Mouse (Mus musculus) hindbrain, embryonic 13.5 days (tissue): Measurements from ENCODE around the gene Spag5. TPM values are rescaled to one million over a fixed set of nuclear protein-coding genes. Genes with fewer than 3 reads are reported as not detected.

Source experiments
- ATAC-seq: fragments of 200-750 bp; cut with Nextera tagmentation; 2 replicates; pipeline ENCODE4 v1.8.0; 2017; ENCODE audit warnings: moderate TSS enrichment; ENCODE audit not compliant: low FRiP score
- H3K27ac ChIP-seq: fragments of 300-500 bp; sonication (generic); 2 replicates; pipeline ENCODE4 v1.5.1; 2015; ENCODE audit warnings: inconsistent platforms, mild to moderate bottlenecking, moderate library complexity
- H3K27me3 ChIP-seq: fragments of 300-500 bp; sonication (generic); 2 replicates; pipeline ENCODE4 v1.6.1; 2015; ENCODE audit warnings: mild to moderate bottlenecking, inconsistent platforms
- H3K36me3 ChIP-seq: fragments of 300-500 bp; sonication (generic); 2 replicates; pipeline ENCODE4 v1.6.1; 2015; ENCODE audit warnings: mild to moderate bottlenecking, inconsistent platforms
- H3K4me1 ChIP-seq: fragments of 300-500 bp; sonication (generic); replicated peaks from 2 replicates; pipeline ENCODE4 v1.6.1; 2015; ENCODE audit warnings: inconsistent platforms
- H3K4me2 ChIP-seq: fragments of 300-500 bp; sonication (generic); 2 replicates; pipeline ENCODE4 v1.6.1; 2015; ENCODE audit warnings: inconsistent platforms, mild to moderate bottlenecking, moderate library complexity
- H3K4me3 ChIP-seq: fragments of 300-500 bp; sonication (generic); 2 replicates; pipeline ENCODE4 v1.5.1; 2015; ENCODE audit warnings: mild to moderate bottlenecking, inconsistent platforms
- H3K9ac ChIP-seq: fragments of 300-500 bp; sonication (generic); 2 replicates; pipeline ENCODE4 v1.6.1; 2015; ENCODE audit warnings: mild to moderate bottlenecking, inconsistent platforms
- H3K9me3 ChIP-seq: fragments of 300-500 bp; sonication (generic); 2 replicates; pipeline ENCODE4 v1.6.1; 2016; ENCODE audit warnings: inconsistent platforms
- WGBS: fragments of 180-500 bp; shearing (Covaris S2); methylation state at CpG from one replicate; pipeline ENCODE4 v1.1.7; 2015; 5-methylcytosine and 5-hydroxymethylcytosine counted together
- polyA plus RNA-seq: library from polyadenylated mRNA; unstranded; fragments of >200 nt; fragmentation: Nextera tagmentation; extraction: Ambion mirVana; gene quantifications from 2 replicates; pipeline ENCODE4 v1.2.1, GENCODE M21; 2015

The Spag5 gene
- polyA plus RNA-seq, 1 experiment from 2014 or later, result 9.9 TPM

DNA sequence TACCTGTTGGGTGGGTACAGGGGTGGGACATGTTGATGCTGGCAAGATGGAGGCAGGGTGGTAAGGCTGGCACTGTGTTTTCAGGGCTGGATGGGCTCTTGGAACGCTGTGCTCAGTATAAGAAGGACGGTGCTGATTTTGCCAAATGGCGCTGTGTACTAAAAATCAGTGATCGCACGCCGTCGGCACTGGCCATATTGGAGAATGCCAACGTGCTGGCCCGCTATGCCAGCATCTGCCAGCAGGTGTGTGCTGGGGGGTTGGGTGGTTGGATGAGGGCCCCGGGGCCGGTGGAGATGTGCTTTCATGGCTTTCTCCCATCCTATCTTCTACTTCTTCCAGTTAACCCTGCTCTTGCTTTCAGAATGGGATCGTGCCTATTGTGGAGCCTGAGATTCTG is 23.6 kb downstream of the Spag5 start:
- Histone ChIP-seq H3K9ac (no peak overlapping the region), H3K4me2 (peak overlapping the region; percentile 31), H3K9me3 (no peaks in the 10 kb centered on the region), H3K27ac (peak overlapping the region; percentile 73; the same call in 1 of the 2 replicates), H3K36me3 (0 out of 2 replicates have a peak, but pooled peaks cover 3% of the 10 kb centered on the region), H3K4me1 (peaks cover 34% of the 10 kb centered on the region), H3K4me3 (peak overlapping the region; percentile 20), H3K27me3 (no peaks in the 10 kb centered on the region)
- no peak for ATAC-seq
- WGBS, result 91% methylated on average over 12 of the region's 12 CpGs

DNA sequence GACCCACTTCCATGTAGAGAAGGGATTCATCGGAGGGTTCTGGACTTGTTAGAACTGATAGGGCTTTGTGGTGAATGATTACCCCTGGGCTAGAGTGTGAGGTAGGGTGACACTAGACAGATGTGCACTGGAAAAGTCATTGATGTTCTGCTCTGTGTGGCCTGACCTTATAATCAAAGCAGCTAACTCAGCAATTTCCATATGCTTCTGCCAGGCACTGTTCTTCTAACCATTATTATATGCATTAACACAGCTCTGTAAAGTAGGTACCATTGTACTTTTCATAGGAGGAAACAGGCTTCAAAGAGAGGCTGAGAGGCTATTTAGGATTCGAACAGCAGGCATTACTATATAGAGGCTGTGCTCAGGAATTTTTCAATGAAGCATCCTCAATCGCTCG is 25.9 kb downstream of the Spag5 start:
- WGBS, result 93% methylated on average over 4 of the region's 4 CpGs
- no peak for ATAC-seq
- H3K36me3 ChIP-seq, result peaks cover 4% of the 10 kb centered on the region
- no peaks in the 10 kb centered on the region for H3K27me3 ChIP-seq
- no peak overlapping the region for H3K4me2 ChIP-seq
- H3K4me3 ChIP-seq, result no peak overlapping the region
- peaks cover 32% of the 10 kb centered on the region for H3K4me1 ChIP-seq
- no peaks in the 10 kb centered on the region for H3K9me3 ChIP-seq
- H3K27ac ChIP-seq, result no peak overlapping the region
- H3K9ac ChIP-seq, result no peak overlapping the region

DNA sequence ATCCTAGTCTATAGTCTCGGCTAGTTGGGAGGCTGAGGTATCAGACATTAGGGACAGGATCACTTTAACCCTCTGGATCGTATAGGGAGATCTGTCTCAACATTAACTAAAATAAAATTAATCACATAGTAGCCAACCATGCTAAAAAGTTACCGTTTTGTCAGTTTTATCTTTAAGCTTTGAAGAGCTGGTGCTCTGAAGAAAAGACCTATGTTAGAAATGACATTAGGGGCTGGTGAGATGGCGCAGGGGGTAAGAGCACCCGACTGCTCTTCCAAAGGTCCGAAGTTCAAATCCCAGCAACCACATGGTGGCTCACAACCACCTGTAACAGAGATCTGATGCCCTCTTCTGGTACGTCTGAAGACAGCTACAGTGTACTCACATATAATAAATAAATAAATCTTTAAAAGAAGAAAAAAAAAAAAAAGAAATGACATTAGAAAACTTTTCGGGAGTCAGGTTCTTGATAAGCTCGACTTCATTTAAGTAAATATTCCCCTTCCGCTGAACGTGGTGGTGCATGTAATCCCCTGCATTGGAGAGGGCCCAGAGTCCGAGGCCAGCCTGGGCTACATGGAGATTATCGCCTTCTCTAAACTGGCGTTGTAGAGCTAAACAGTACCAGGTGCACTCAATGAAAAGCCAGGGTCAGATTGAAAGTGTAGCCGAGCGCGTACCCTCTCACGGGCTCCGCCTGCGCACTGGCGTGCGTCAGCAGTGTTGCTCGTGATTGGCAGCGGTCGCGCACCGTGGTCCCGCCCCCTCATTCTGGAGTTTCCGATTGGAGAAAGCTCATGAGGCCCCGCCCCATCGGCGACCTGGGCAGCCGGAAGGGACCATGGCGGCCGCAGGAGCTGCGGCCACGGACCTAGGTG is 26.5 kb downstream of the Spag5 start, which contains the start of gene Pigs:
Pigs (plus strand) TSS at position 782 of the 878 bp plus-strand sequence.
- Histone ChIP-seq H3K4me2 (peak within 1 kb of the TSS; percentile 92), H3K36me3 (peaks cover 11% of the 10 kb centered on the region), H3K9me3 (no peaks in the 10 kb centered on the region), H3K27me3 (no peaks in the 10 kb centered on the region), H3K9ac (peak within 1 kb of the TSS; percentile 91), H3K4me1 (peaks cover 26% of the 10 kb centered on the region), H3K27ac (peak within 1 kb of the TSS; percentile 64), H3K4me3 (peak within 1 kb of the TSS; percentile 86)
- WGBS, result 12% methylated on average over 37 of the region's 37 CpGs
- ATAC-seq, result peak; percentile 95

DNA sequence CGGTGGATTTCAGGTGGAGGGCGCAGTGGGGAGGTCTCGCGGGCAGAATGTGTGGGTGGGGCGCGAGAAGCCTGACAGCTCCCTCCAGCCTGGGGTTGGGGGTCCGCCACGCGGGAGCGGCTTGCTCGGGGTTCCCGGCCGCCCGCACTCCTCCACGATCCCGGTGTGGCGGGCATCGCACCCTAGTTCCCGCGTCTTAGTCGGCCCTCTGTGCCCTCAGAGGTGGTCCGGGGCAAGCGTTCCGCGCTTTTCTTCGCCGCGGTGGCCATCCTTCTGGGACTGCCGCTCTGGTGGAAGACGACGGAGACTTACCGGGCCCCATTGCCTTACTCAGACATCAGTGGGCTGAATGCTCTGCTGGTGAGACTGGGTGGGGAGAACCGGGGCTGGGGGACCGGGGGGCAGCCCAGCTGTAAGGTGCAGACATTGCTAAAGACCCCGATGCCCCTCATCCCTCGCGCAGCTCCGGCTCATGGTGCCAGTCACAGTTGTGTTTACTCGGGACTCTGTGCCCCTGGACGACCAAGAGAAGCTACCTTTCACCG is 27.3 kb downstream of the Spag5 start:
- under 1% methylated on average over 41 of the region's 41 CpGs for WGBS
- peak; percentile 71 for ATAC-seq
- peak overlapping the region; percentile 91 for H3K9ac ChIP-seq

DNA sequence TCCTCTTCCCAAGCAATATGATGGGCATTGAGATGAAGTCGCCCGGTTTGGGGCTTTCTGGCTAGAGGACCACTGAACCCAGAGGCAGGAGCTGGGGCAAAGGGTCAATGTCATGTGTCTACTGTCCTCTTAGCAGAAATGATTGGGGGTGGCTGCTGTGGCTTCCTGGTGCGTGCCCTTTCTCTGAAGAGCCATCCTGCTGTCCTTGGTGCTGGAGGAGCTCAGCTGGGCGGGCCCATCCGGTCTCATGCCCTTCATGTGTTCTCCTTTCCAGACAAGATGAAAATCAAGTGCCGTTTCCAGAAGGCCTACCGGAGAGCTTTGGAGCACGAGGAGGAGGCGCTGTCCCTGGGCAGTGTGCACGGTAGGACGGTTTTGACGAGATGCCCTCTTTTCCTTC is 31.3 kb downstream of the Spag5 start:
- Histone ChIP-seq H3K36me3 (peaks cover 56% of the 10 kb centered on the region), H3K27me3 (no peaks in the 10 kb centered on the region), H3K27ac (no peak overlapping the region), H3K9ac (no peak overlapping the region), H3K4me3 (no peak overlapping the region), H3K4me1 (peaks cover 14% of the 10 kb centered on the region), H3K4me2 (no peak overlapping the region), H3K9me3 (no peaks in the 10 kb centered on the region)
- no peak for ATAC-seq
- WGBS, result 96% methylated on average over 12 of the region's 12 CpGs

More for the DNA sequence above, 27.3 kb downstream of the Spag5 start:
- Histone ChIP-seq H3K27me3 (no peaks in the 10 kb centered on the region), H3K9me3 (no peaks in the 10 kb centered on the region), H3K27ac (peak overlapping the region; percentile 64), H3K4me1 (peaks cover 19% of the 10 kb centered on the region), H3K4me3 (peak overlapping the region; percentile 86), H3K4me2 (peak overlapping the region; percentile 92), H3K36me3 (peaks cover 18% of the 10 kb centered on the region)

DNA sequence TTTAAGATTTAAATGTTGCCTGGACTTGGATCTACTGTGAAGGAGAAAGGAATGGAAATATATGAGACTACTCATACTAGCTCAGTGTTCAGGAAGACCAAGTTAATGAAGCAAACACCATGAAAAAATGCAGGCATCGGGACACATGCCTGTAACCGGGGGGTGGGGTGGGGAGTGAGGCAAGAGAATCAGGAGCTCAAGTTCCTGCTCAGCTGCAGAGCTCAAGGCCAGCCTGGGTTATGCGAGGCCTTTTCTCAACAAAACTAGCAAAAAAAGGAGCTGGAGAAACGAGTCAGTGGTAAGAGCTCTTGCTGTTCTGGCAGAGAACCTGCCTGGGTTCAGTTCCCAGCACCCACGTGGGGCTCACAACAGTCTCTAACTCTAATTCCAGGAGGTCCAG is 32.7 kb downstream of the Spag5 start:
- no peaks in the 10 kb centered on the region for H3K27me3 ChIP-seq
- no peak overlapping the region for H3K27ac ChIP-seq
- peaks cover 63% of the 10 kb centered on the region for H3K36me3 ChIP-seq
- no peak for ATAC-seq
- no peaks in the 10 kb centered on the region for H3K9me3 ChIP-seq
- no peak overlapping the region for H3K4me2 ChIP-seq
- WGBS, result 94% methylated on average over 5 of the region's 5 CpGs
- no peak overlapping the region for H3K4me3 ChIP-seq
- H3K4me1 ChIP-seq, result peaks cover 11% of the 10 kb centered on the region
- no peak overlapping the region for H3K9ac ChIP-seq

DNA sequence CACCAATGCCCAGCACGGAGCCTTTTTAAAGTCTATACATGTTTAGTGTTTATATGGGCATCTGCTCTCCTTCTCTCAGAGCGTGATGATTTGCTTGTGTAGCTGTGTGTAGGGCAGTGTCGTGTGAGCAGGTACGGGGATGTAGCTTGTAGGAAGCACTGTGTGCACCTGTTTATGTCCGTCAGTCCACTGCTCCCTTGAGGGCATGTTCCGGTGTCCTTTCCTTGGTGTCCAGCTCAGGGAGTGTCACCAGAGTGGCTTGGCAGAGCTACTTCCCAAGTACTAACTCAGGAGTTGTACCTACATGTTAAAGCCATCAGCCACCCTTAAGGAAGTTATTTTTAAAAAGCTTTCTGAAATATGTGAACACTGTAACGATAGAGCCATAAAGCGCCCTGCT is 35.7 kb downstream of the Spag5 start:
- Histone ChIP-seq H3K36me3 (peaks cover 89% of the 10 kb centered on the region), H3K4me2 (no peak overlapping the region), H3K27me3 (no peaks in the 10 kb centered on the region), H3K27ac (no peak overlapping the region), H3K4me1 (no peaks in the 10 kb centered on the region), H3K9ac (no peak overlapping the region), H3K4me3 (no peak overlapping the region), H3K9me3 (no peaks in the 10 kb centered on the region)
- no peak for ATAC-seq
- whole genome bisulfite sequencing, result 95% methylated on average over 8 of the region's 8 CpGs

DNA sequence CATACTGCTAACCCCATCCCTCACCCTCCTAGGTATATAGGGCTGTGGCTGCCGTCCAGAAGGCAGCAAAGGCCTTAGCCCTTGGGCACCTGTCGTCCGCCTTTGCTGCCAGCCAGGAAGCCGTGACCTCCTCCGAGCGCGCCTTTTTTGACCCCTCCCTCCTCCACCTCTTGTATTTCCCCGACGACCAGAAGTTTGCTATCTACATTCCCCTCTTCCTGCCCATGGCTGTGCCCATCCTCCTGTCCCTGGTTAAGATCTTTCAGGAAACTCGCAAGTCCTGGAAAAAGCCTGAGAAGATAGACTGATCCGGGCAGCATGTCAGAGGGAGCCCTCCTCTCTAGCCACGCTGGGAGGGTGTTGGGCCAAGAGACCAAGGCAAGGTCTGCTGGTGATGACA is 40.4 kb downstream of the Spag5 start:
- H3K4me1 ChIP-seq, result peaks cover 36% of the 10 kb centered on the region
- no peak for ATAC-seq
- 87% methylated on average over 12 of the region's 12 CpGs for WGBS

DNA sequence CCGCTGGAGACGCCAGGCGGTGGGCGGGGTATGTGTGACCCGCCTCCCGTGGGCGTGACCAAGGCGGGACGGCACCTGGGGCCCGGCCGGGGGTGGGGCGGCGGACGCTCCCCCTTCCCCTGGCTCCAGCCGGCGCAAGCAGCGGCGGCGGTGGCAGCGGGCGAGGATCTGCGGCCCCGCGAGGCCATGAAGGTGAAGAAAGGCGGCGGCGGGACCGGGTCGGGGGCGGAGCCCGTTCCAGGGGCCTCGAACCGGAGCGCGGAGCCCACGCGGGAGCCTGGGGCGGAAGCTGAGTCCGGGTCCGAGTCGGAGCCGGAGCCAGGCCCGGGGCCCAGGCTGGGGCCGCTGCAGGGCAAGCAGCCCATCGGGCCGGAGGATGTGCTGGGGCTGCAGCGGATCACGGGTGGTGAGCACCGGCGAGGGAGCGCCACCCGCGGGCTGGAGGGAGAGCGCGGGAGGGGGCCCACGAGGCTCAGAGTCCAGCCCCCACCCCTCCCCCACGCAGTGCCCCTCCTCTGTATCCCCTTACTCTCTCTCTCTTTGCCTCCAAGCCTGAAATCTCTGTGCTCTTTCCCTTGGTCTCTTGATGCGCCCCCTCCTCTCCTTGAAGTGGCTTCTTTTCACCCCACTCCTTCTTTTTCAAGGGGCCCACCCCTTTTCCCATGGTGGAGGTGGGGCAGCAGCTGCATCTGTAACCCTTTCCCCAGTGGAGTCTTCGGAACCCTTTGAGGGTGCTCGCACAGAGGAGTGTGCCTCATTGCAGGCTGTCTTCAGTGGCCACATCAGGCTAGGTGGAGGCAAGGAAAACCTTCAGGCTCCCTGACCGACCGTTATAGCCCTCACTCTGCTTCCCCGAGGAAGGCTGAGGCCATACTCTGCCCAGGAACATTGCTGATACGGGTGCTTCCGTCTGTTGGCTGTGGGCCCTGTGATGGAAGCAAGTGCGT is 42.3 kb downstream of the Spag5 start, which contains the start of gene Unc119:
Unc119 (plus strand) TSS at position 102 of the 947 bp plus-strand sequence.
- ATAC-seq, result peak; percentile 77
- H3K9me3 ChIP-seq, result no peaks in the 10 kb centered on the region
- WGBS, result 2% methylated on average over 59 of the region's 66 CpGs

More for the DNA sequence above, 40.4 kb downstream of the Spag5 start:
- H3K4me3 ChIP-seq, result no peak overlapping the region
- H3K36me3 ChIP-seq, result peaks cover 43% of the 10 kb centered on the region
- H3K9me3 ChIP-seq, result no peaks in the 10 kb centered on the region
- H3K27me3 ChIP-seq, result no peaks in the 10 kb centered on the region
- H3K4me2 ChIP-seq, result no peak overlapping the region
- no peak overlapping the region for H3K27ac ChIP-seq
- no peak overlapping the region for H3K9ac ChIP-seq

DNA sequence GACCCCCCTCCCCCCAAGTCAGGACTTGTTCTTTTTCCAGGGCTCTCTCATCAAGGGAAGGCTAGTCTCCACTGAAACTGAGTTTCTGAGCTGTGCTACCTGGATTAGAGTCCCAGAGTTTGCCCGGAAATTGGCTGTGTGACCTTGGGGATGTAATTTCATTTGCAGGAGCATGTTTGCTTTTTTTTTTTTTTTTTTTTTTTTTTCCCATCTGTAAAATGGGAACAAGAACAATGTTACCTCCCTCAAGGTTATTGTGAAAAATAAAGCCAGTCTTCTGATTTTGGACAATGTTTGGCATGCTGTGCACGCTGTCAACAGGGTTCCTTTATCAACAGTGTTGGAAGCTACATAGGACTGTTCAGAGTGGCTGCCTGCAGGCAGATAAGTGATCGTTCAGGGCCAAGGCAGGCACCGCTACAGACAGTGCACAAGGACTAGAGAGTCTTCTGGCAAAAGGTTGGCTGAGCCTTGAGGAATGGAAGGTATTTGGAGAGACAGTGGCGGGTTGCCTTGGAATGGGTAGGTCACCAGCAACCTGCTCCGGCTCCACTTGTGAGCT is 43.1 kb downstream of the Spag5 start:
- Histone ChIP-seq H3K27ac (peak overlapping the region; percentile 92), H3K4me2 (peak overlapping the region; percentile 73), H3K4me1 (peaks cover 46% of the 10 kb centered on the region), H3K9ac (peak overlapping the region; percentile 98), H3K36me3 (peaks cover 43% of the 10 kb centered on the region), H3K4me3 (peak overlapping the region; percentile 90), H3K9me3 (no peaks in the 10 kb centered on the region), H3K27me3 (no peaks in the 10 kb centered on the region)
- no peak for ATAC-seq
- 88% methylated on average over 6 of the region's 6 CpGs for WGBS

More for the DNA sequence above, 42.3 kb downstream of the Spag5 start, which contains the start of gene Unc119:
- peaks cover 43% of the 10 kb centered on the region for H3K36me3 ChIP-seq
- H3K9ac ChIP-seq, result peak within 1 kb of the TSS; percentile 98
- peak within 1 kb of the TSS; percentile 73 for H3K4me2 ChIP-seq
- H3K4me1 ChIP-seq, result peaks cover 46% of the 10 kb centered on the region
- peak within 1 kb of the TSS; percentile 90 for H3K4me3 ChIP-seq
- peak within 1 kb of the TSS; percentile 92 for H3K27ac ChIP-seq
- no peaks in the 10 kb centered on the region for H3K27me3 ChIP-seq

DNA sequence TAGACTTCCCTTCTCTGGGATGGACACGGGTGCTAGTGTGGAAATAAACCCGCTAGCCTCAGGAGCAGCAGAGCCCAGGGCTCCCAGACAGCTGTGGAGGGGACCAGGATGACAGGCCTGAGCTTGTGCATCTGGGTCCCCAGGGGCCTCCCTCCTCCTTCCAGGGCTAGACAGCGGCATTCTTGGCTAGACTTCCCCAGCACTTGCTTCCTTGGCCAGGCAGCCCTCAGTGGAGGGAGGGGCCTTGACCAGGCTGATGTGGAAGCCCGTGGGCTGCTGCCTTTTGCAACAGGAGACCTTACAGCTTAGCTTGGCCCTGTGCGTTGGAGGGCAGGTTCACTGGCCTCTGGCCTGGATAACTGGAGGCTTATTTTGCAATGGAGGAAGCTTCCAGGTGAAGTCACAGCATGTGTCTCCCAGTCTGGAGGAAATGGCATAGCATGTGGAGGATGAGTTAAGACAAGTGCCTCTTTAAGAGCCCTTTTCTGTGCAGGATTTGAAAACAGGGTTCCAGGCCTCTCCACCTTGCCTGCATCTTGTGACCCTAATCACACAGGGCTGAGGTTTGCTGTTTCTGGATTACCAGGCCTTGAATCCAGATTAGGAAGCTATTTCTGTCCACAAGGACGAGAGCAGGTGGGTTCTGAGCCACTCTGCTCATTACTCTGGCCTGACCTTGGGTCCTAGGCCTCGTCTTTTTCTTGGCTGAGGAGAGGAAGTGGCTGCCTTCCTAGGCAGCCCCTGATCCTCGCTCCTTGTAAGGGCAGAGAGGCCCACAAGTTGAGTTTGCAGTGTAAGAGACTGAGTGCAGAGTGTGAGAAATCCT is 43.8 kb downstream of the Spag5 start:
- WGBS, result 65% methylated on average over 8 of the region's 8 CpGs
- H3K27me3 ChIP-seq, result no peaks in the 10 kb centered on the region
- no peak for ATAC-seq
- peak overlapping the region; percentile 73 for H3K4me2 ChIP-seq
- peak overlapping the region; percentile 55 for H3K27ac ChIP-seq
- peaks cover 46% of the 10 kb centered on the region for H3K4me1 ChIP-seq
- no peaks in the 10 kb centered on the region for H3K9me3 ChIP-seq
- H3K4me3 ChIP-seq, result peak overlapping the region; percentile 90
- peak overlapping the region; percentile 63 for H3K9ac ChIP-seq
- H3K36me3 ChIP-seq, result peaks cover 38% of the 10 kb centered on the region
